Mouse (Mus musculus) left cerebral cortex, postnatal 10 days (tissue): Measurements from ENCODE around the gene Vrk2. TPM values are rescaled to one million over a fixed set of nuclear protein-coding genes. Genes with fewer than 3 reads are reported as not detected.
A peak's percentile ranks its signal among the peaks of the same experiment; 100 is the strongest.

Source experiments
- DNase-seq, 2 experiments: peaks; one replicate each; pipeline ENCODE4 v3.0.0; 2021 to 2022; ENCODE audit warnings: low spot score in 2 of 2, mixed read lengths in 1 of 2; ENCODE audit errors: extremely low spot score in 1 of 2
- intact Hi-C: fragments of 180-260 bp; cut with DNase I; formaldehyde crosslinking; loops from one replicate; pipeline ENCODE4 v1.15.1; 2025
- total RNA-seq, 2 experiments: library from RNA; stranded (reverse); gene quantifications; 2 replicates each; pipeline ENCODE4 v1.2.3; 2021

The Vrk2 gene
- total RNA-seq, result 1 to 10 TPM; 2.1 to 2.2 TPM

DNA sequence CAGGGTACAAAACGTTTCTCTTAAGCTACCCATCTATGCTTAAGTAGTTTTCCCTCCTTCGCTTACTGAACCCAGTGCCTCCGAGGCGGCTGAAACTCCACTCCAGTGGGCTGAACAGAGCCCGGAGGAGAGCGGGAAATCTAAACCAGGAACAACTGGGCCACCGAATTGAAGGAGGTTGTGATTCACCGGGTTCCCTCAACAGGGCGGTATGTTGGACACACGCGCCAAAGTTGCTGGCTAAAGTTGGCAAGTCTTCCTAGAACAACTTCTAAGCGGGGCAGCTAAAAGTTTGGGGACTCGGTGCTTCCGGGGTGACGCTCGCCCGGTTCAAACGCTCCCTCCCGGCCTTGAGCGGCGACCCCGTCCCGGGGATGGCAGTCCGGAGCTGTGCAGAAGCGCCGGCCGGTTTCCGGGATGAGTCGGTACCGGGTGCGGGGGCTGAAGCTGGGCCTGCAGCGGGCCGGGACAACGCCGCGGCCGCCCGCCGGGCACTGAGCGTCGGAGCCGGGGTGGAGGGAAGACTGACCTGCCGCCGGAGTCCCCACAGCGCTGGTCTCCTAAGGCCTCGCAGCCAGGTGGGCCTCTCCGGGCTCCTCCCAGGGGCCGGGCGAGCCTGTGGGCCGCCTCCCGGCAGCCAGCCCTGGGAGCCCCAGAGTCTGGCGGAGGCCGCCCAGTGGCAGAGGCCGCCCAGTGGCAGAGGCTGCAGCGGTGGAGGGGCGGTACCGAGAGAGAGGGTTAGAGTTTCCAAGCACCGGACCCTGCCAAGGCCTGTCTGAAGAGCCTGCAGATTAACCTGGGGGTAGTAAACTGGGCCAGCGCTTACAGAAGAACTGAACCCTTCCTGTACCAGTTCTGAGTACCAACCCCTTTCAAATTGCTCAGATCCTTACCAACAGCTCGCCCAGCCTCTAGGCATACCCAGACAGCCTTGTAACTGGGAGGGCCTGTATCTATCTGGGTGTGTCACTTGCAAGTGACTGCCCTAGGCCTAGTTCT, at the start of gene Vrk2, which contains the start of gene Gm6899:
TSS of gene Vrk2 (minus strand) at position 939 of the 999 bp plus-strand sequence.
TSS of gene Gm6899 (plus strand) at position 181 of the 999 bp plus-strand sequence.
- peak in 1 of 2 experiments; percentile 83 for DNase-seq
- intact Hi-C loops, result no loop called here

GRCm38 (mm10) chr11:26642141-26642540, 48.3 kb upstream of the Vrk2 start:
- DNase-seq, result no peak
- intact Hi-C loops, result no loop called here

DNA sequence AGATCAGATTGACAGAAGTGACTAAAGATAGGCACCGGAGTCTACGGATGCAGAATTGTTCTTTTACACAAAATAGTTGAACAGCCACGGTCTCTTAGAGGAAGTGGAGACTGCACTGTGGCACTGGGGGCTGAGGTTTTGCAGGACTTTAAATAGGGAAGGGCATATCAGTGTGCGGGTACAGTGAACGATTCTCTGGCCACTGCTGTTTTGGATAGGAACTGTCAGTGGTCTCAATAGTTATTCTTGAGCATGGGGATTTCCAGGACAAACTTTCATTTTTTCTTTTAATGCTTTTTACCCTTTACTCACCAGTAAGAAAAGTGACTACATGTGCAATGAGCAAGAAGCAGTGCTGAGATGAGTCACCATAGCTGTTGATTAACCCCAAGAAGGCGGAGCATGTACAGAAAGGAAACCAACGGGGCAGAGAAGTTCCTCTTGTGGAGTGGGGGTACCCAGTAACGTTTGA, 46.6 kb upstream of the Vrk2 start:
- DNase-seq, result no peak
- intact Hi-C loops, result no loop called here

DNA sequence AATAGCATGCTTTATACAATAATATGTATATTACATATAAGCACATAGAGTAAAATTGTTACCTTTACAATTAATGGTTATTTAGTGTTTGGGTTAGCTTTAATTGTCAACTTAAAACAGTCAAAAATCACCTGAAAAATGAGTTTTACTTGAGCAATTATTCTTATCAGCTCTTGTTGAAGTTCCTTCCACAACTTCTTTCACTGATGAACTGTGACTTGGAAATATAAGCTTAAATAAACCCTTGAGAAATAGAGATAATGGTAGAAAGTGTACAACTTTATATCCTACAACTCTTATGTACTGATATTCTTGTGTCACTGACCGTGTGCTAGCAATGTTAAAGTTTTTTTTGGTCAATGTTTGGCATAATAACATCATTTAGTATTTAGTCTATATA, 42.4 kb upstream of the Vrk2 start:
- DNase-seq, result no peak
- intact Hi-C loops, result no loop called here

DNA sequence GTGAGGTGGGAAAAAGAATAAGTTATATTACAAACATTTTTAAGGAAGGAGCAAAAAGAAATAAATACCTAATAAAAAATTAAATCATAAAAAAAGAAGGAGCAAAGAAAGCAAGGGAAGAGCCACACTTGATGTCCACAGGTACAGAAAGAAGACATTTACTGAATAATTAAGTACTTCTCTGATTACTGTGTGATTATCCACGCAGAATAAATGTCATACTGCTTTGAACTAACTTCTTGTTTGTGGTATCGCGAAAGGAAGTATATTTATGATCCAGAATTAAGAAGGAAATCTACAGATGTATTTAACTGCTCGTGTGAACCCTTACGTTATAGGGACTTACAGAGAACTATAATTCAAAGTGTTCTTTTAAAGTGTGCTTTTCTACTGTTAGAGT, 28.9 kb upstream of the Vrk2 start:
- DNase-seq, result no peak
- intact Hi-C loops, result no loop called here

DNA sequence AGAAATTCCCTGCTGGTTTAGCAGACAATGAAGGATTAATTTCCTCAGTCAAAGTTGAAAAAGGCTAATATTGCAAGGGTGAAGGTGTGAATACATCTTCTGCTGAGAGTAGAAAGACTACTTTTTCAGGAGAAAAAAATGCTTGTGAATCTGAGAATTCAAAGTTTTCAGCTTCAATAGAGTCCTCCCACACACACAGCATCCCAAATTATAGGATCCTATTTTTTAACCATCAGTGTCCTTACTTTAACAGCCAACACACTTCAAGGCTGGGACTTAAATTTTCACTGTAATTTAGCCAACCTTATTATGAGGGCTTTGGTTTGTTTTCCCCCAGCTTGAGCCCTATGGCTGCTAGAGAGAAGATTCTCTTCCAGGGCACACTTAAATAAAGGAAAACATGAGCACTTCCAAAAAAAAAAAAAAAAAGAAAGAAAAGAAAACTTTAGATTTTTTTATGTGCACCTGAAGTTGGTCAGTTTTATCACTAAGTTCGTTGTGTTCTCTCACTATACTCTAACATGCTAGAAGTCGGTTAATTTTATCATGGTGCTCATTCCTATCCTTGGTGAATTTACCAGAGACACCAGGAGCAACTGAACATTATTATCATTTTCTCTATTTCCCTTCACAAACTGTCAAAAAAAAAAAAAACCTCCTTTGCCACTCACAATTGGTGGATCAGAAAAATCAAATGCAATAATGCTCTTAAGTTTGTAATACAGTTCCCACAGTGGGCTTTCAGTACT, 24.9 kb upstream of the Vrk2 start:
- intact Hi-C loops, result no loop called here
- no peak for DNase-seq

DNA sequence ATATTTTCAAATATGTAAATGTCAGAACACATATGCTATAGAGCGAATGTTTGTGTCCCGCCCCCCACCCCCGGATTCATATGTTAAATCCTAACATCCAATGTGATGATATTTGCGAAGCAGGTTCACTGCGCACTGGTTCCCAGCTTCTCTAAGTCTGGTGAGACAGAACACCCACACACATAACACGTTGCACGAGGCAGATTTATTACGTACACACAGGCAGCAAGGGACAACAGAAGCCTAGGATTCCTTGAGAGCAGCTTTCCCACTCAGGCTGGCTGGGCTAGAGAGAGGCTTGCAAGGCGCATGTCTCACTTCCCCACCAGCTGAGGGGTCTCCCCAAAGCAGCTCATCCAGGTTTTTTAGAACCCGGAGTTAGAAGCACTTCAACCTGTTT, 15.0 kb upstream of the Vrk2 start:
- peak; percentile 25 to 56 for DNase-seq
- intact Hi-C loops, result loop anchor here (10.0 kb wide), 1 partner anchor 166 kb away; no protein-coding TSS in a partner anchor

DNA sequence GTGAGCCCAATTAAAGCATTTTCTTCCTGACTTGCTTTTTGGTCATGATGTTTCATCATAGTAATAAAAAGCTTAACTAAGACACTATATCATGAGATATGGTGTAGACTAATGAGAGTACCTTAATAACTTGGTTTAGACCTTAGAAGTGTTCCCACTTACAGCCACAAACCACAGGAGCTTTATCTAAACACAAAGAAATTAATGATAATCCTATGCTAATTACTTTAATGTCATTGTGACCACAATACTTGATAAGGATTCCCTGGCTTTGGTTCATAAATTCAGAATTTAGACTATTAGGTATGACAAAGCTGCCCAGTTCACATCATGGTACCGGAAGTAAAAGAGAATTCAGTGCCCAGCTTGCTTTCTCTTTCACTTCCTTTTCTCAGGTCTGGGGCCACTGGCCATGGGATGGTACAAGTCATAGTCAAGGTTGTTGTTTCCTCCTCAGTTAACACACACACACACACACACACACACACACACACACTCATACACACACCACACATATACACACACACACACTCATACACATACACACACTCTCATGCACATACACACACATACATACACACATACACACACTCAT, 10.4 kb upstream of the Vrk2 start:
- no peak for DNase-seq
- intact Hi-C loops, result loop anchor here (10.0 kb wide), 1 partner anchor 171 kb away; no protein-coding TSS in a partner anchor

GRCm38 (mm10) chr11:26601571-26602175, 7.9 kb upstream of the Vrk2 start:
- intact Hi-C loops, result loop anchor here (10.0 kb wide), 1 partner anchor 173 kb away; no protein-coding TSS in a partner anchor
- no peak for DNase-seq

- intact Hi-C loops, result loop anchor here (10.0 kb wide), 1 partner anchor 174 kb away; no protein-coding TSS in a partner anchor
- no peak for DNase-seq
These were observed 6.9 kb upstream of the Vrk2 start for GRCm38 (mm10) chr11:26600692-26601091.

DNA sequence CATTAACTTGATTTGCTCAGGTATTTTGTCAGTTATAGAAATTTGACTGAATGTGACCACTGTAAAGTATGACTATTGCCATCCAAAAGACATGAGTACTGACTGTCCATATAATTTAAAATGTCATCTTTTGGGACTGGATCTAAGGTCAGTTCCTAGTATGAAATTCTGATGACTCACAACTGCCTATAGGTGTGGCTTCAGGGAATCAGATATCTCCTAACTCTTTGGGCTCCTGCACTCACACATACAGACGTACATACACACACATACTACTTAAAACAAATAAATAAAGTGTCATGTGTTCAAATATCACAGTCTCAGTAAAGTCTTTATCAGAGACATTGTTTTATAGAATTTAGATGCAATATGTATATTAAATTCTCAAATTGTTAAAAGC, 5.1 kb upstream of the Vrk2 start:
- intact Hi-C loops, result no loop called here
- DNase-seq, result no peak

DNA sequence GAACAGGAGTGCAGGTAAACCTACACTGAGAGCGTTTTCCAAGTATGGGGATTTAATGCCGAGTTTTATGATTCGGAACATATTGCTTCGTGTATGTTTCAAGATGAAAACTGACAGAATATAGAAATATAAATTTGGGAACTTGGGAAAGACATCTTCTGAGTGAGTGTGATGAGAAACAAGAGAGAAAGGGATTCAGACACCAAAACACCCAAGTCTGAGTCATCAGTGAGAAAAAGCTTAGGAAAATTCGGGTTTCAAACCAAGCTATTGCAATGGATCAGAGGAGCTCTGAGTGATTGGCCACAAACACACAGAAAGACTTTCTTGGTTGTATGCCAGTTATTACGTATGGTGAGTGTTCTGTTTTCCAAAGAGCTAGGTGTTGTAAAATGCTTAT, 4.0 kb upstream of the Vrk2 start:
- intact Hi-C loops, result no loop called here
- no peak for DNase-seq

- intact Hi-C loops, result no loop called here
- no peak for DNase-seq
These were observed 3.3 kb upstream of the Vrk2 start for GRCm38 (mm10) chr11:26597145-26597544.

DNA sequence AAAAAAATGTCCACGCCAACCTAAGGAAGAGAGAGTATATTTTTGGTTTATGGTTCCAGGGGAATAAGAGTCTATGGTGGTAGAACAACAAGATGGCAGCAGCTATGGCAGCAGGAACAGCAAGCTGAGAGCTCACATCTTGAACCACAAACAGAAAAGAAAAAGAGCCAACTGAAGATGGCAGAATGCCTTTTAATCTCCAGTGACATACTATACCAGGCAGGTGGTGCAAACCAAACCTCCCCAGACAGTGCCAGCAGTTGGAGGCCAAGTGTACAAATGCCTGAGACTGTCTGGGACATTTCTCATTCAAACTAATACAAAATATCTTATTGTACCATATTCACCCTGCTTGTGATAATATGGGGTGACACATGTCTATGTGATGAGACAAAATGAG, 2.4 kb upstream of the Vrk2 start:
- intact Hi-C loops, result no loop called here
- DNase-seq, result no peak

DNA sequence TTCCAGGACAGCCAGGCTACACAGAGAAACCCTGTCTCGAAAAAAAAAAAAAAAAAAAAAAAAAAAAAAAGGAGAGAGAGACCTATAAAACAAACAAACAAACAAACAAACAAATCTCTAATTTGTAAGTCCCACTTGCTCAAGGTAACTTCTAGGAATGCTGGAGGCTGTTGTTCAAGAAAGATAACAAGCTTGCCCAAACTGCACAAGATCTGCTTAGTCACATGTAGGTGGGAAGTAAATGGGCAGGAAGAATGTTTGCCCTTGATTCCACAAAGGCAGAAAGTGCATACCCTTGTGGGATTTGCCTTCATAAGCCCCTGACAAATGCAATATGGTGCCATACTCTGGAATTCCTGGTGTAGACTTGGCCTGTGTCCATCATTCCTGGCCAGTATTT, 688 bp upstream of the Vrk2 start:
- intact Hi-C loops, result no loop called here
- DNase-seq, result no peak

DNA sequence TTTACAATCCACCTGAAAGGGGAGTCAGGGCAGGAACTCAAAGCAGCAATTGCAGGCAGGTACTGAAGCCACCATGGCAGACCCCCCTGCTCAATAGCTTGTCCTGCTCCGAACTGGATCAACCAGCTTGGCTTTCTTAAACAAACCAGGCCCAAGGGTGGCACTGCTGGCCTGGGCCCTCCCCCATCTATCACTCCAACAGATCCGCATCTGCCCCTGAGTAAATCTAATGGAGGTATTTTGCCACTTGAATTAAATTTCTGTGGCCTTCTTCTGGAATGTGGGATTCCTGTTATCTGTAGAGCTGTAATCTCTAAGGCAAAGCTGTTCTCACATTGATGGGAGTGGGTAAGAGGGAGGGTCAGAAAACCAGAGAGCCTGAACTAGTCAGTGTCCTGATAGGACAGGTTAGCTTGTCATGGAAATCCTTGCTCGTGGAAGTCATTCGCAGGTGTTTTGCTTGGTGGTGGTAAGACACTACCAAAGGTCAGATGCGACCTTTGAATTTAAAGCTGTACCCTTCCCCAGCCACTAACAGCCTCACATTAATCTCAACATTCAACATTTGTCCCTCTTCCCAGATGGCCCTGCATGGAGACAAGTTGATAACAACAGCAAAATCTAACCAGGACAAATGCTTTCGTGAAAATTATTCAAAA, 1.3 kb downstream of the Vrk2 start:
- no peak for DNase-seq
- intact Hi-C loops, result no loop called here

DNA sequence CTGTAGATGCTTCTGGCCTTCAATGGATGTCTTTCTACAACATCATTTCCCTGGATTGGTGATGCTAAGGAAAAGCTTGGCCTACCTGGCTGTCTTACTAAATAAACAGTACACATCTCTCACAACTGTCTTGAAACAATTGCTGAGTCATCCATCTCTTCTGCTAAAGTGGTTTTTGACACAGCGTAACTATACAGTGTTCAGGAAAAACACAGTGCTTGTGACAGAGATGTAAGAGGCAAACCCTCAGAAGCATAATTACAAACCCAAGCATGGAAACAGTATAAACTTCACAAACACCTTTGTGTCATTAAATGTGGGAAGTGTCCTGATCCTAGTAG, 6.6 kb downstream of the Vrk2 start:
- intact Hi-C loops, result no loop called here
- no peak for DNase-seq
